Mouse (Mus musculus) kidney, postnatal 36 days (tissue): ENCODE measurements around the gene Tex45.

ENCODE experiments used
- DNase-seq, 2 experiments: peaks; one replicate each; pipeline ENCODE4 v3.0.0; 2021 to 2022; ENCODE audit warnings: mixed read lengths in 2 of 2

The Tex45 gene

GRCm38 (mm10) chr8:3470562-3470961 lies at the start of gene Tex45:
Tex45 (plus strand) TSS chr8:3470862.
- no peak for DNase-seq

GRCm38 (mm10) chr8:3421507-3421906 lies 49.2 kb upstream of the Tex45 start:
- DNase-seq: no peak

- no peak for DNase-seq
Observed at GRCm38 (mm10) chr8:3425217-3425616, 45.4 kb upstream of the Tex45 start.

- no peak for DNase-seq
Observed at GRCm38 (mm10) chr8:3426211-3426610, 44.5 kb upstream of the Tex45 start.

- DNase-seq: no peak
Observed at GRCm38 (mm10) chr8:3428426-3428825, 42.2 kb upstream of the Tex45 start.

- peak; percentile 75 to 77 for DNase-seq
Observed at GRCm38 (mm10) chr8:3429966-3430365, 40.7 kb upstream of the Tex45 start.

GRCm38 (mm10) chr8:3431113-3431512 lies 39.5 kb upstream of the Tex45 start:
- peak in 1 of 2 experiments; percentile 20 for DNase-seq

- DNase-seq: no peak
Observed at GRCm38 (mm10) chr8:3436492-3436891, 34.2 kb upstream of the Tex45 start.

- DNase-seq: peak in 1 of 2 experiments; percentile 57
Observed at GRCm38 (mm10) chr8:3439510-3439909, 31.2 kb upstream of the Tex45 start.

GRCm38 (mm10) chr8:3449226-3449625 lies 21.4 kb upstream of the Tex45 start:
- DNase-seq: no peak

- DNase-seq: peak; percentile 19 to 77
Observed at GRCm38 (mm10) chr8:3450670-3451069, 20.0 kb upstream of the Tex45 start.

GRCm38 (mm10) chr8:3451992-3452391 lies 18.7 kb upstream of the Tex45 start:
- peak; percentile 59 to 72 for DNase-seq

- DNase-seq: peak; percentile 52 to 60
Observed at GRCm38 (mm10) chr8:3463248-3463647, 7.4 kb upstream of the Tex45 start.

- DNase-seq: peak; percentile 41 to 61
Observed at GRCm38 (mm10) chr8:3464309-3464708, 6.4 kb upstream of the Tex45 start.

GRCm38 (mm10) chr8:3467006-3467885 lies 3.4 kb upstream of the Tex45 start, which contains the start of gene Pex11g:
Pex11g (minus strand) TSS chr8:3467680.
- peak; percentile 100 for DNase-seq

GRCm38 (mm10) chr8:3467886-3468545 lies 2.6 kb upstream of the Tex45 start:
- no peak for DNase-seq

- DNase-seq: no peak
Observed at GRCm38 (mm10) chr8:3468838-3469237, 1.8 kb upstream of the Tex45 start.

- no peak for DNase-seq
Observed at GRCm38 (mm10) chr8:3475715-3476429, 5.2 kb downstream of the Tex45 start.

GRCm38 (mm10) chr8:3480221-3480785 lies 9.6 kb downstream of the Tex45 start:
- DNase-seq: no peak

GRCm38 (mm10) chr8:3481605-3482004 lies 10.9 kb downstream of the Tex45 start:
- DNase-seq: no peak

GRCm38 (mm10) chr8:3482240-3482740 lies 11.6 kb downstream of the Tex45 start:
- DNase-seq: no peak

- no peak for DNase-seq
Observed at GRCm38 (mm10) chr8:3483546-3483945, 12.9 kb downstream of the Tex45 start.

- no peak for DNase-seq
Observed at GRCm38 (mm10) chr8:3485192-3485591, 14.5 kb downstream of the Tex45 start.
